Mouse (Mus musculus) left cerebral cortex, adult 6 months (tissue): ENCODE measurements around the gene Col11a1. TPM values are rescaled to one million over a fixed set of nuclear protein-coding genes. Genes with fewer than 3 reads are reported as not detected.

Source experiments
- long read RNA-seq, 2 experiments: library from polyadenylated mRNA; unstranded; transcript quantifications; one replicate each; pipeline ENCODE4 v2.0.0; 2019 to 2020
- polyA plus RNA-seq: library from polyadenylated mRNA; unstranded; fragments of <200 nt; fragmentation: Nextera tagmentation; gene quantifications from 2 replicates; pipeline ENCODE4 v1.2.3, GENCODE M21; 2021

Gene Col11a1
- polyA plus RNA-seq, result 0.12 and 0.20 TPM in 2 replicates
- long read RNA-seq, experiment 1, partial matches to known transcripts, result 2 of 2 reads
- long read RNA-seq, experiment 1, other reads (novel, unspliced or antisense), result 0 of 2 reads
- long read RNA-seq, experiment 2, result 0 reads

GRCm38 (mm10) chr3:114029971-114030635 lies at the start of gene Col11a1:
Gene Col11a1 (plus strand): TSS chr3:114030540.

